Mouse (Mus musculus): ENCODE results near the gene Plcl1. TPM values are rescaled to one million over a fixed set of nuclear protein-coding genes. Genes with fewer than 3 reads are reported as not detected.

Gene Plcl1
- polyA plus RNA-seq, 1 experiment from 2014 or later: 2.1 TPM

DNA sequence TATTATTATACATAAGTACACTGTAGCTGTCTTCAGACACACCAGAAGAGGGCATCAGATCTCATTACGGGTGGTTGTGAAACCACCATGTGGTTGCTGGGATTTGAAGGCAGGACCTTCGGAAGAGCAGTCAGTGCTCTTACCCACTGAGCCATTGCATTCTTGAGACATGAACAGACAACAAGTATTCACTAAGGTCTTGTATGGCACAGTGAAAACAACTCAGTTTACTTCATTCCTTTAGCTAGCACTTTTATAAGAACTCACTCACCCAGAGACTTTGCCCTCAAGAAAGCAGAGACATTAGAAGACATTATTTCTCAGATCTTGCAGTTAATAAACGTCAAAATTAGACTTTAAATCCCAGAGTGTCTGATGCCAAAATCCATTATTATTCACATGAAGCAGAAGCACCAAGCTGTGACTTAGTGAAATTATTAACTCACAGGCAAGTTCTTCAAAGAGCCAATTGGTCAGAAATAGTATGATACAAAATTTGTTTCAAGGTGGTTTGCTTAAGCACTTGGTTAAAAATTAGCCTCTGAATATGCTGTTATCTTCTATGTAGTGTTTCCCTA lies 293.8 kb downstream of the Plcl1 start:
- WGBS: 88% methylated on average over 3 of the region's 3 CpGs
- no peak for DNase-seq (ENCODE audit: low spot score)
- Histone ChIP-seq H3K27ac (ENCODE audit: low read depth) (no peak overlapping the region), H3K27me3 (replicated peaks; ENCODE audit: control insufficient read depth, insufficient read depth, low read length) (no peaks in the 10 kb centered on the region), H3K9me3 (ENCODE audit: control insufficient read depth, low read length) (no peaks in the 10 kb centered on the region), H3K36me3 (ENCODE audit: control insufficient read depth, insufficient read depth, low read length) (no peaks in the 10 kb centered on the region), H3K4me3 (ENCODE audit: low read depth, low read length) (no peak overlapping the region), H3K9ac (ENCODE audit: low read length) (no peak overlapping the region), H3K4me1 (replicated peaks; ENCODE audit: control insufficient read depth, insufficient read depth, low read length) (no peaks in the 10 kb centered on the region), H3K4me2 (ENCODE audit: low read length) (no peak overlapping the region)
- no peak for ATAC-seq (replicated peaks; ENCODE audit: low FRiP score, low TSS enrichment, low read depth)

DNA sequence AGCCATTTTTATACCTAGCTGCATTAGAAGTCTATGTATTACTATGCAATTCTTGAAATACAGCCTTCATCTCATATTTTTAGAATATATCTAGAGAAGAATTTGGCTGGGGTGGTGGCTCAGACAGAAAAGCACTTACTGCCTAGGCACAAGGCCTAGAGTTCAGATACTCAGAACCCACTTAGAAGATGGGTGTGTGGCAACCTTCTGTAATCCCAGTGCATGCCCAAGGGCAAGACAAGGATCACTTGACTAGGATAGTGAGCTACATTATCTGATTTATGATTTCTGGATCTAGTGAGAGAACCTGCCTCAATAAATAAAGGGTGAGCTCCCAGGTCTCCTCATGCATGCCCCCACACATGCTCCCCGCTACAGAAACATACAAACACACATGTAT lies 294.3 kb downstream of the Plcl1 start:
- WGBS: 89% methylated on average over 1 of the region's 1 CpGs
- Histone ChIP-seq H3K4me1 (replicated peaks; ENCODE audit: control insufficient read depth, insufficient read depth, low read length) (no peaks in the 10 kb centered on the region), H3K27ac (ENCODE audit: low read depth) (no peak overlapping the region), H3K27me3 (replicated peaks; ENCODE audit: control insufficient read depth, insufficient read depth, low read length) (no peaks in the 10 kb centered on the region), H3K9ac (ENCODE audit: low read length) (no peak overlapping the region), H3K36me3 (ENCODE audit: control insufficient read depth, insufficient read depth, low read length) (no peaks in the 10 kb centered on the region), H3K9me3 (ENCODE audit: control insufficient read depth, low read length) (no peaks in the 10 kb centered on the region), H3K4me3 (ENCODE audit: low read depth, low read length) (no peak overlapping the region), H3K4me2 (ENCODE audit: low read length) (no peak overlapping the region)
- ATAC-seq (replicated peaks; ENCODE audit: low FRiP score, low TSS enrichment, low read depth): no peak
- DNase-seq (ENCODE audit: low spot score): no peak

DNA sequence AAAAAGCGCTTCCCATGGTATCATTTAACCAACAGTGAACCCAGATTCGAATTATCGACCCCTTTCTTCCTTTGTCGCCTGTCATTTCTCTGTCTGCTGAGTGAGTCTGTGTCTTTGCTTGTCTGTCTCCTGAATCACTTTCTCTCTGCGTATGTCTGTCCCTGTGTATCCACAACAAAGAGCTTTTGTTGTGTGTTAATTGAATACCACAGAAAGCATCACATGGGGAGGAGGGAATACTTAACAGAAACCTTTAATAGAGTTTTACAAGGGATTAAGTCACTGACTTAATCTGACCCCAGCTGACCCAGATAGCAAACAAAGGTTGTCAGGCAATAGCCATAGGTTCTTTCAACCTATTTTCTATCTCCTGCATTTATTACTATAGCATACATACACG lies 295.0 kb downstream of the Plcl1 start:
- H3K27me3 ChIP-seq (replicated peaks; ENCODE audit: control insufficient read depth, insufficient read depth, low read length): no peaks in the 10 kb centered on the region
- no peaks in the 10 kb centered on the region for H3K9me3 ChIP-seq (ENCODE audit: control insufficient read depth, low read length)
- H3K27ac ChIP-seq (ENCODE audit: low read depth): no peak overlapping the region
- no peak overlapping the region for H3K4me3 ChIP-seq (ENCODE audit: low read depth, low read length)
- no peak overlapping the region for H3K9ac ChIP-seq (ENCODE audit: low read length)
- H3K4me1 ChIP-seq (replicated peaks; ENCODE audit: control insufficient read depth, insufficient read depth, low read length): no peaks in the 10 kb centered on the region
- H3K36me3 ChIP-seq (ENCODE audit: control insufficient read depth, insufficient read depth, low read length): no peaks in the 10 kb centered on the region
- 67% methylated on average over 6 of the region's 6 CpGs for WGBS
- DNase-seq (ENCODE audit: low spot score) (no peak), ATAC-seq (replicated peaks; ENCODE audit: low FRiP score, low TSS enrichment, low read depth) (no peak)
- no peak overlapping the region for H3K4me2 ChIP-seq (ENCODE audit: low read length)

DNA sequence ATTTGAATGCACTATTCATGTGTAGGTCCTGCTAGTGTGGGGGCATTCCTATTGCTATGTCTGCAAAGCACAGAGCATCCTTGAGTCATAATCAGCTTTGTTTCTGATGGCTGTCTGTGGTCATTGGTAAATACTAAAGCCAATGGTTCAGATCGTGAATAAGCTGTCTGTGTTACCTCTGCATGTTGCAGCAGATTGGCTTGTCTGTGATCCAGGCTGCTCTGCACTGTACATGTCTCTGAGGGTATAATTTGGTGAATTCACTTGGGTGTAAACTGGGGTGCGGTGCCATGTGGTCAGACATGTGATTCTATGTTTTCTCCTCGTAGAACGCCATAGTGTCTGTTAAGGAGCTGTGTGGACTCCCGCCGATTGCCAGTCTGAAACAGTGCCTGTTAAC lies 295.9 kb downstream of the Plcl1 start:
- WGBS: 79% methylated on average over 6 of the region's 6 CpGs
- no peaks in the 10 kb centered on the region for H3K36me3 ChIP-seq (ENCODE audit: control insufficient read depth, insufficient read depth, low read length)

DNA sequence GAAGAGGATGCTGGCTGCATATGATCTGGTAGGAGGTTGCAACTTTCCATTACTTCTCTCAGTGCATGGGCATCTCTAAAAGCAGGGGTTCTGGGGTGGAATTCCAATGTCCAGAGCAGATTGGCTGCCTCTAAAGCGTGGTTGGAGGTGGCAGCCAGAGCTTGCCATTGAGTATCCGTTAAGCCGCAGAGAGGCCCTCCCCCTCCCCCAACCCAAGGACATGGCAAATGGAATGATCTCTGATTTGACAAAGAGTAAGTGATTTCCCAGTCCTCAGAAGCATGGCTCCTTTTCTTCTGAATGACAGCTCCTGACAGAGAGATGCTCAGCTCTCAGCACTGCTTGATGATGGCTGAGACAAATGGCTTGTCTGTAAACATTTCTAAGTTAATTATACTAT lies 296.4 kb downstream of the Plcl1 start:
- WGBS: 67% methylated on average over 3 of the region's 3 CpGs
- no peak overlapping the region for H3K27ac ChIP-seq (ENCODE audit: low read depth)
- no peaks in the 10 kb centered on the region for H3K27me3 ChIP-seq (replicated peaks; ENCODE audit: control insufficient read depth, insufficient read depth, low read length)
- no peaks in the 10 kb centered on the region for H3K36me3 ChIP-seq (ENCODE audit: control insufficient read depth, insufficient read depth, low read length)
- H3K9me3 ChIP-seq (ENCODE audit: control insufficient read depth, low read length): no peaks in the 10 kb centered on the region
- no peak overlapping the region for H3K4me3 ChIP-seq (ENCODE audit: low read depth, low read length)
- no peak for ATAC-seq (replicated peaks; ENCODE audit: low FRiP score, low TSS enrichment, low read depth)
- no peak overlapping the region for H3K4me2 ChIP-seq (ENCODE audit: low read length)
- H3K9ac ChIP-seq (ENCODE audit: low read length): no peak overlapping the region
- no peak for DNase-seq (ENCODE audit: low spot score)
- H3K4me1 ChIP-seq (replicated peaks; ENCODE audit: control insufficient read depth, insufficient read depth, low read length): no peaks in the 10 kb centered on the region

More for the DNA sequence above, 295.9 kb downstream of the Plcl1 start:
- no peaks in the 10 kb centered on the region for H3K4me1 ChIP-seq (replicated peaks; ENCODE audit: control insufficient read depth, insufficient read depth, low read length)
- no peak overlapping the region for H3K27ac ChIP-seq (ENCODE audit: low read depth)
- ATAC-seq (replicated peaks; ENCODE audit: low FRiP score, low TSS enrichment, low read depth) (no peak), DNase-seq (ENCODE audit: low spot score) (no peak)
- no peaks in the 10 kb centered on the region for H3K27me3 ChIP-seq (replicated peaks; ENCODE audit: control insufficient read depth, insufficient read depth, low read length)
- no peak overlapping the region for H3K4me3 ChIP-seq (ENCODE audit: low read depth, low read length)
- H3K4me2 ChIP-seq (ENCODE audit: low read length): no peak overlapping the region
- no peak overlapping the region for H3K9ac ChIP-seq (ENCODE audit: low read length)
- no peaks in the 10 kb centered on the region for H3K9me3 ChIP-seq (ENCODE audit: control insufficient read depth, low read length)

DNA sequence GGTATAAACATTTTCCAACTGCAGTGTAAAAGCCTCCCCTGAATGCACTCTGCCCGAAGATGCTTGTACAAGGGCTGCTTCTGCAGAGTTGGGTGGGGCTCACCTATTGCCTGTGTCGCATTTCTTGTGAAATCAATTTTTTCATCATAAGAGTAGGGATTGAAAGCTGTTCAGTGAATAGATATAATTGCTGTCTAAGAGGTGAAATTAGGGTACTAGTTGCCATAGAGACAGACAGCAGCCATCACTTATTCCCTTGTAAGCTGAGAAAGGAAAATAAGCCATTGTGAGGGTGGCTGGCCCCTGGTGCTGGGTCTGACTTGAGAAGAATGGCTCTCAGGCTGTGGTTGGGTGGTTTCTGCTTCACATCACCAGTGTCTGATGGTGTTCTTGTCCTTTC lies 299.0 kb downstream of the Plcl1 start:
- Histone ChIP-seq H3K9ac (ENCODE audit: low read length) (no peak overlapping the region), H3K9me3 (ENCODE audit: control insufficient read depth, low read length) (no peaks in the 10 kb centered on the region), H3K36me3 (ENCODE audit: control insufficient read depth, insufficient read depth, low read length) (no peaks in the 10 kb centered on the region), H3K4me1 (replicated peaks; ENCODE audit: control insufficient read depth, insufficient read depth, low read length) (no peaks in the 10 kb centered on the region), H3K4me3 (ENCODE audit: low read depth, low read length) (no peak overlapping the region), H3K27me3 (replicated peaks; ENCODE audit: control insufficient read depth, insufficient read depth, low read length) (no peaks in the 10 kb centered on the region), H3K27ac (ENCODE audit: low read depth) (no peak overlapping the region), H3K4me2 (ENCODE audit: low read length) (no peak overlapping the region)
- DNase-seq (ENCODE audit: low spot score): no peak
- WGBS: 63% methylated on average over 2 of the region's 2 CpGs
- ATAC-seq (replicated peaks; ENCODE audit: low FRiP score, low TSS enrichment, low read depth): no peak

DNA sequence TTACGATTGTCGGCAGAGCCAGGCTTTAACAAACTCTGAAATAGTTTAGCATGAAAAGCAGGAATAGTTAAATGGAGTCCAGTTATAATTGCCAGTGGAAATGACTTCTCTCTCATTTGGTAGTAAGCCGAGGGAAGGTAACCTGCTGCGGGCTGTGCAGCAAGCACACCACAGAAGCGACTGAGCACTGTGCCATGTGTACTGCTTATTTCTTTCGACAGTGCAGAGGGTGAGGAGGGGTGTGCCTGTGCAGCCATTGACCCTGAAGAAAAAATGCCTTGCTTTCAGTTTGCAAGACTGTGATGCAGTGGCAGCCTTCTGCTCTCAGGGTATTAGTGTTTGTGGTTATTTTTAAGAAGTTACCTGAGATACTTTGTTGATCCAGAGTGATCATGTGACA lies 299.5 kb downstream of the Plcl1 start:
- Histone ChIP-seq H3K27me3 (replicated peaks; ENCODE audit: control insufficient read depth, insufficient read depth, low read length) (no peaks in the 10 kb centered on the region), H3K9me3 (ENCODE audit: control insufficient read depth, low read length) (no peaks in the 10 kb centered on the region), H3K36me3 (ENCODE audit: control insufficient read depth, insufficient read depth, low read length) (no peaks in the 10 kb centered on the region), H3K27ac (ENCODE audit: low read depth) (no peak overlapping the region), H3K4me2 (ENCODE audit: low read length) (no peak overlapping the region), H3K4me3 (ENCODE audit: low read depth, low read length) (no peak overlapping the region), H3K4me1 (replicated peaks; ENCODE audit: control insufficient read depth, insufficient read depth, low read length) (no peaks in the 10 kb centered on the region), H3K9ac (ENCODE audit: low read length) (no peak overlapping the region)
- ATAC-seq (replicated peaks; ENCODE audit: low FRiP score, low TSS enrichment, low read depth) (no peak), DNase-seq (ENCODE audit: low spot score) (no peak)
- WGBS: 76% methylated on average over 6 of the region's 6 CpGs

DNA sequence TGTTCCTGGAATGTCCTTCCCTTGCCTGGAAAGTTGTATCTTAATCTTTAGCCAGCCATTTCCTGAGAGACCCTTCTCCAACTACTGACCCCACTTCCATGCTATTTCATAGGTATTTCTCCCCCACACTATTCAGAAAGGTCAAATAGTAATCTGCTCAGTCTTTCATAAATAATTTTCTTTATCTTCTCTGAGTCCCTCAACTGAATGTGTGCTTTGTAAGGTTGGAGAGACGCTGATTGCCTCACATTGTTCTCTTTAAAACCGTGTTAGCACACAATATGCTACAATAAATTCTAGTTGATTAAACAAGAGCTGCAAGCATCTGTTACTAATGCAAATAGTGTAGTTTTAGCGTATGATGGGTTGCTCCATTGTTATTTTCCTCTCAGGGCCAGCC lies 300.0 kb downstream of the Plcl1 start:
- no peak overlapping the region for H3K4me3 ChIP-seq (ENCODE audit: low read depth, low read length)
- no peaks in the 10 kb centered on the region for H3K27me3 ChIP-seq (replicated peaks; ENCODE audit: control insufficient read depth, insufficient read depth, low read length)
- no peaks in the 10 kb centered on the region for H3K9me3 ChIP-seq (ENCODE audit: control insufficient read depth, low read length)
- no peaks in the 10 kb centered on the region for H3K4me1 ChIP-seq (replicated peaks; ENCODE audit: control insufficient read depth, insufficient read depth, low read length)
- H3K27ac ChIP-seq (ENCODE audit: low read depth): no peak overlapping the region
- H3K9ac ChIP-seq (ENCODE audit: low read length): no peak overlapping the region
- H3K4me2 ChIP-seq (ENCODE audit: low read length): no peak overlapping the region
- DNase-seq (ENCODE audit: low spot score) (no peak), ATAC-seq (replicated peaks; ENCODE audit: low FRiP score, low TSS enrichment, low read depth) (no peak)
- 76% methylated on average over 3 of the region's 3 CpGs for WGBS
- H3K36me3 ChIP-seq (ENCODE audit: control insufficient read depth, insufficient read depth, low read length): no peaks in the 10 kb centered on the region

DNA sequence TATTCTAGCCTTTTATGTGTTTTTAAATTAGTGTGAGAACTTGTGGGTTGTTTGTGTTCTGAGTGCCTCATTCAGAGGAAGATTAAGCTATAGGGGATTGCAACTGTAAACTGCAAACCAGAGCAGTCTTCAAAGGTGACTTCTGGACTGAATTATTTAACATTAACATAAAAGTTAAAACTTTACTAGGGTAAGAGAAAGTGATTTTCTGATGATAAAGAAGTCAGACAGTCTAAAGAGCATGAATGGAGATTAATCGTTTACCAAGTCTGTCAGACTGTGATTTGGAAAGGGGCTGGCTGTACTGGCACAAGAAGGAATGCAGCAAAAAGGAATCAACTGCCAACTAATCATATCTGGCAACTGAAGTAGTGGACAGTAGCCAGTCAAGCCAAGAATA lies 301.2 kb downstream of the Plcl1 start:
- Histone ChIP-seq H3K4me3 (ENCODE audit: low read depth, low read length) (no peak overlapping the region), H3K9me3 (ENCODE audit: control insufficient read depth, low read length) (no peaks in the 10 kb centered on the region), H3K4me1 (replicated peaks; ENCODE audit: control insufficient read depth, insufficient read depth, low read length) (no peaks in the 10 kb centered on the region), H3K9ac (ENCODE audit: low read length) (no peak overlapping the region), H3K4me2 (ENCODE audit: low read length) (no peak overlapping the region), H3K36me3 (ENCODE audit: control insufficient read depth, insufficient read depth, low read length) (no peaks in the 10 kb centered on the region), H3K27me3 (replicated peaks; ENCODE audit: control insufficient read depth, insufficient read depth, low read length) (no peaks in the 10 kb centered on the region), H3K27ac (ENCODE audit: low read depth) (no peak overlapping the region)
- ATAC-seq (replicated peaks; ENCODE audit: low FRiP score, low TSS enrichment, low read depth) (no peak), DNase-seq (ENCODE audit: low spot score) (no peak)
- WGBS: 47% methylated on average over 1 of the region's 1 CpGs

Data from intestine, embryonic 14.5 days (tissue).